Mouse (Mus musculus) small intestine, adult 10 weeks (tissue): ENCODE data around the gene Pgm3. TPM values are rescaled to one million over a fixed set of nuclear protein-coding genes. Genes with fewer than 3 reads are reported as not detected.

ENCODE experiments used
- polyA plus RNA-seq: library from polyadenylated mRNA; stranded (reverse); fragments of 350-450 nt; fragmentation: Illumina TruSeq; extraction: RNeasy Lipid Tissue Mini Kit (QIAGEN cat#74804); gene quantifications from one replicate; pipeline ENCODE4 v1.2.3, GENCODE M21; 2014; ENCODE audit warnings: low replicate concordance

The Pgm3 gene
- polyA plus RNA-seq, result 47.4 TPM

DNA sequence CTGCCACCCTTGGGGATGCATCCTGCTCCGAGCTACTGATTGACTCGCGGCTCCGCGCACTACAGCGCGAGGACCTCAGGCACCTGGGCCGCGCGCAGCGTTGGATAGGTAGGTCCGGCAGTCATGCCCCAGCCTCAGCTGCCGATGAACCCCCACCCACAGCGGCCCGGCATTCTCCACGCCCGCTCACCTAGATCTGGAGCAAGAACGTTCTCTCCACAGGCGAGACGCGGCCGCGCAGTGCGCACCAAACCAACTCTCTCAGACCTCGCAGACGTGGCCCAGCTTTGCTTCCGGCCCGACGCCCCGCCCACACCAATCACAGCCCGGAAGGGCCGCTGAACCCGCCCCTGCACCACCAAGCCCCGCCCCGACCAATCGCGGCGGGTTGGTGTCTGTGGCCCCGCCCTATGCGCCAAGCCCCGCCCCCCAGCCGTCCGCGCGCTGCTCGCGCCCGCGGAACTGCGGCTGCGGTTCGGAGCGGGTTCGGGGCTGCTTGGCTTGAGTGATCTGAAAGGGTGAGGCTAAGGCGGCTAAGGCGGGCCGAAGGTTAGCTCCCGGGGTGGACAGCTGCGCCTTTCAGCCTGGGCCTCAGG is at the start of gene Pgm3, which contains the start of gene Rwdd2a:
TSS of gene Pgm3 (minus strand) at position 303 of the 596 bp plus-strand sequence.
TSS of gene Rwdd2a (plus strand) at position 452 of the 596 bp plus-strand sequence.

Other genes starting within 250 kb of the Pgm3 start
- gene Ube2cbp, start 106.9 kb downstream of the Pgm3 start, polyA plus RNA-seq, result 1.1 TPM
- gene Dop1a, start 104.7 kb downstream of the Pgm3 start, polyA plus RNA-seq, result 28.7 TPM
- gene Rwdd2a, start 149 bp upstream of the Pgm3 start, polyA plus RNA-seq, result 2.9 TPM
- gene Me1, start 124.1 kb upstream of the Pgm3 start, polyA plus RNA-seq, result 116 TPM
- gene Prss35, start 171.8 kb upstream of the Pgm3 start, polyA plus RNA-seq, result 0.11 TPM